Mouse (Mus musculus) ES-Bruce4 (cell line): Measurements from ENCODE around the gene Cacng5.

Experiments used
- CTCF ChIP-seq: IDR thresholded peaks from one replicate; pipeline ENCODE4 v1.8.1; 2011; ENCODE audit warnings: low read depth, low read length
- EP300 ChIP-seq: IDR thresholded peaks from 2 replicates; pipeline ENCODE4 v1.6.1; 2011; ENCODE audit warnings: low read depth, low read length; ENCODE audit not compliant: insufficient read depth
- POLR2A ChIP-seq: IDR thresholded peaks from one replicate; pipeline ENCODE4 v1.8.1; 2011; ENCODE audit warnings: low read length; ENCODE audit not compliant: insufficient read depth

DNA sequence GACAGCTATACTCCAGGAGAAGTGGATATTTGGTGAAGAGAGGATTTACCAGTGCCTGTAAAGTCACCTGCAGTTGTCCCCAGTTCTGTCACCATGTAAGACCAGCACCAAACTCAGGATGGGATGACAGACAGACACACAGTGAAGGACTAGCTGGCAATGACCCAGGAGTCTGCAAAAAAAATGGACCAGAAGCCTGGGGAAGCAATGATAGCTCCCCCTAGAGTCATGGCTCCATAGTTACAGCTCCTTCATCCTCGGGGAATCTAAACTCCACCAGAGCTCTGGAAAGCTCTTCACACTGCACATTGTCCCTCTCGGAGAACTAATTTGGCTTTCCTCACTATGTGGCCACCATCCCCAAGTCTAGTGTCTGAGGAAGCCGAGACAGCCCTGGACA lies 1.5 kb downstream of the Cacng5 start:
- no peak for TF ChIP-seq POLR2A
- no peak for TF ChIP-seq CTCF
- TF ChIP-seq EP300: no peak
